Mouse (Mus musculus) left cerebral cortex, adult 11 months (tissue): ENCODE data around the gene Lrrc61.

Experiments used
- DNase-seq: peaks from one replicate; pipeline ENCODE4 v3.0.0; 2022; ENCODE audit warnings: low spot score

Gene Lrrc61

DNA sequence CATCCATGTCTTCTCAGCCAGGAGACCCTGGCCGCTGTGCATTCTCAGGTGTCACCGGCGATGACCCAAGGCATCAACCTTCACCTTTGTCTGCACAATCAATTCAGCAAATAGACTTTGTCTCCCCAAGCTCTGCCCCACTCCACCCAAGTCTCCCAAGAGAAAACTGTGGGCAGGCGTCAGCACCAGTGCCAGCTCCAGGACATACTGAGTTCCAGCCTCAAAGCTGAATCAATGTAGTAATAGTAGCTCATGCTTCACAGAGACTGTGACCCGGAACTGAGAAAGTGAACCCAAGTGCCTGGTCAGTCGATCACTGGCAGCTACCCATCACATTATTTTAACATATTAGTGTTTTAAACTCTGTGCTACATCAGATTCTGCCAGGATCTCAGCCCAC, 6.3 kb upstream of the Lrrc61 start:
- DNase-seq = no peak

DNA sequence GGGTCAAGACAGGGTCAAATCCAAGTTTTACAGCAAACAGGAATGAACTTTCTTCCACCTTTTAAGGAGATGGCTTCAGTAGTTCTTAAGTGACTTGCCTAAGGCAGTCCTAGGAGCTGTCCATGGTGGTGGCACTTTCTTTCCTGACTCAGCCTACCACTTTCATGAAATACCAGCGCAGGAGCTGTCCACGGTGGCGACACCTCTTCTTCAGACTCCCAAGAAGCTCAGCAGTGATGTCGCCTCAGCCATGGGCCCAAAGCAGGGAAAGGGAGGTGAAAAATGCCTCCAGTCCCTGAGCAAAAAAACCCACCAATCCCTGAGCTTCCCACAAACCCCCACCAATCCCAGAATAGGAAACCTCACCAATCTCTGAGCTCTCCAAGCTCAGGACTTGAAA, 1.7 kb upstream of the Lrrc61 start:
- no peak for DNase-seq

DNA sequence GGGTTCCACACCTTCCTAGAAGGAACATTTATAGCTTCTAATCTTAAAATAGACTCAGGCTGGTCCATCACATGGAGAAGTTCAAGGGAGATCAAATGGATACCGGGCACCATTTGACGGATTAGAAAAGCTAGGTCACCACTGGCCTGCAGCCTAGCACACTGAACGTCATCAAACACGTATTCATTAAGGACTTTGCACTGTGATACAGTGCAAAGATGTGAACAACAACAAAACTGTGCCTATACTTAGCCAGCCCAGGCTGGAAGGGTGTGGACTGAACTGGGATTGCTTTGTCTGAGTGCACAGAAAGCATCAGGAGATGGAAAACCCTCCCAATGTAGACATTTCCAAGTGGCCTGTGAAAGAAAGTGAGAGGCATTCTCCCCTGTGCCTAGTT, 777 bp upstream of the Lrrc61 start:
- DNase-seq = no peak

DNA sequence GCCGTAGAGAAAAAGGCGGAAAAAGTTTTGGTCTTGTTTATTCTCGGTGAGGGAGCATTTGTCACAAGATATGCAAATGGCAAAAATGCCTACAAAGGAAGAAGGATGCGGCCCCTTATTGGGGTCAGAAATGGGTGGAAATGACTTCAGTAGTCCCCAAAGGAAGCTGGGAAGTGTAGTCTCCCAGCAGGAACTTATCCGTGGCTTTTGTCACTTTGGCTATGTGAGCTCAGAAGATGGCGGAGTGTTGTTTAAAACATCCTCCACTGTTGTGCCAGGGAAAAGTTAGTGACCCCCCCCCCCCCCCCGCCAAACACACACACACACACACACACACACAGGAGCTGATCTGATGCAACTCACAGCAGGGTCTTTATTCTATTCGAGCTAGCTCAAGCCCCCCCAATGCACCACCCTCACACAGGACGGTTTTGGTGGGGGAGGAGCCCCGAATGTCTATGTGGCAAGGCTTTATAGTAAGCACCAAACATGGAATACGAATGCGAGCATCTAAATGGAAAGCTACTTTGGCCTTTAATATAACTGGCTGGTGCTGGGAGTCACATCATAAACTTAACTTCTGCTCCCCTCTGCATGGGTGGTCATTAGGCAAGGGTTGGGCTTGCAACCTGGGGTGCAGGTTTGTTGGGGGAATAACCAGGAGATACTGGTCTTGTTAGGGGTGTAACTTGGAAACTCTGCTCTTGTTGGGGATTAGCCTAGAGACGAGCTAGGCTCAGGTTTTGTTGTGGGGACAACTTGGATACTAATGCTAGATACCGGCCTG, 701 bp downstream of the Lrrc61 start:
- DNase-seq = peak; percentile 71

DNA sequence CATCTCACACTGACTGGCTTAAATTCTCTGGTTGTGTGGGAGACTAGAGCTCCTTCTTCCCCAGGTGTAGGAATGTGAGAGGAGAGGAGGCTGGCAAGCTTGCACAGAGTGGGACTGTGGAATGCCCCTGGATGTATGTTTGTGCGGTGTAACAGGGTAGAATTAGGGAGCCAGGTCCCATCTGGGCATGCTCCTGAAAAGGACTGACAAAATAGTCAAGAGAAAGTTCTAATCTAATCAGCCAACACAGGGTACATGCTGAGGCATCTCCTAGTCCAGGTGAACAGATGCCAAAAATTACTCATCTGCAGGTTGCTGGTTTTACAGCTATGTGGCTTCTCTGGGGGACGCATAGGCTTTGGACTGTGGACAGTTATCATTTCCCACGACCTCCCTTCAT, 1.4 kb downstream of the Lrrc61 start:
- no peak for DNase-seq

DNA sequence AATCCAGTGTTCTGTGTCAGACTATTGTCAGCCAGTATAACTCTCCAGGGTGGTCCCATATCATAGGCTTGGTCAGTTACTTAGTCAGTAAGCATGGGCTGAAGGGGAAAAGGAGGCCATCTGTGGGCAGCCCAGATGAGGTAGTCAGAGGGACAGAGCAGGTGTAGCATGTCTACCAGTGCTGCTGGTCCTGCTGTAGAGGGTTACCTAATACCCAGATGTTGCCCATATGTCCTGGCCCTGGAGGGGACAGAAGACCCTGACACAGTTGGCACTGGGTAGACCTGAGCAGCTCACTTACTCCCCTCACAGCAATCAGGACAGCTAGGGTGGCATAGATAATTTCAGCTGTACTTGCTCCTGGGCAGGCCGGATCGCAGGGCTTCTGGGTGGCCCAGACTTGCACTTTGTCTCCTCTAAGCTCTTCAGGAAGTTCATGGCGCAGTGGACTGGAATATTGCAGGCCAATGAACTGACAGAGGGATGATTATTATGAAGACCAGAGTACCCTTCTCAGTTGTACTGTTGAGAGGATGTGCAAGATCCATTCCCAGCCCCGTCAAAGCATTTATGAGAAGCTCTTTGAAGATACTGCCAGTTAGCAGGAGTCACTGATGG, 11.2 kb downstream of the Lrrc61 start:
- DNase-seq = no peak

DNA sequence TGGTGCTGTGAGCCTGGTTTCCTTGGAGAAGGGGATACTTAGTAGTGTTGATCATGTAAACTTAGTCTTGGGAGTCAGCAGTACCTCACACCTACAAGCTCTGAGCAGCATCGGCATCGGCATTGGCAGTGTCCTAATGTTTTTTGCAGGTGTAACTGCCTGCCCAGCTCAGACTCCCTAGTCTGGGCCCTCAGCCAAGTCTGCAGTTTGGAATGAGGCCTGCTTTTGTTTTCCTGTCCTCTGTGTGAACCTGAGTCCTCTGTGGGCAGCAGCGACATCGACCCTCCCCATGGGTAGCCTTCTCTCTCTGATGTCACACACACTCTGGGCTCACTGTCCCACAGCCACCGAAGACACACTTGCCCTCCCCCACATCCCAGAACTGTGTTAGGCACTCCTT, 11.7 kb downstream of the Lrrc61 start:
- DNase-seq = no peak

DNA sequence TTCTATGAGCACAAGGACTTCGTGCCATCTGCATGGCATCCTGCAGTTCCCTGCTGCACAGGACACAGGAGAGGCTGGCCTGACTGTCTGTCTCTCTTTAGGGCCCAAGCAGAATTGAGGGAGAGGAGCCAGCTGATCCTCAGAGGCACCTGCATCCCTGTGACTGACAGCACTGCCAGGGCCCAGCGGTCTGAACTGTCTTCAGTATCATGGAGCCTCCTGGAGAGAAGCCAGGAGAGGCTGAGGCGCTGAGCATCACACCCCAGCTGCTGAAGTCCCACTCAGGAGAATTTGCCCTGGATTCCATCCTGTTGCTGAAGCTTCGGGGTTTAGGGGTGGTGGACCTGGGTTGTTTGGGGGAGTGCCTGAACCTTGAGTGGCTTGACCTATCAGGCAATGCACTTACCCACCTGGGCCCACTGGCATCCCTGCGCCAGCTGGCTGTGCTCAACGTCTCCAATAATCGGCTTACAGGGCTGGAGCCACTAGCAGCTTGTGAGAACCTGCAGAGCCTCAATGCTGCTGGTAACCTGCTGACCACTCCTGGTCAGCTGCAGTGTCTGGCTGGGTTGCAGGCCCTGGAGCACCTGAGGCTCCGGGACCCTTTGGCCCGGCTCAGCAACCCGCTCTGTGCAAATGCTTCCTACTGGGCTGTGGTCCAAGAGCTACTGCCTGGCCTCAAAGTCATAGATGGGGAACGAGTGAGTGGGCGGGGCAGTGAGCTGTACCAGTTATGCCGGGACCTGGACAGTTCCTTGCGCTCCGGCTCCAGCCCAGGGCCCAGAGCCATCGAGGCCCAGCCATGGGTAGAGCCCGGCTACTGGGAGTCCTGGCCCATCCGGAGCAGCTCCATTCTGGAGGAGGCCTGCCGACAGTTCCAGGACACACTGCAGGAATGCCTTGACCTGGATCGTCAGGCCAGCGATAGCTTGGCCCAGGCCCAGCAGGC, 13.7 kb downstream of the Lrrc61 start:
- DNase-seq = no peak

DNA sequence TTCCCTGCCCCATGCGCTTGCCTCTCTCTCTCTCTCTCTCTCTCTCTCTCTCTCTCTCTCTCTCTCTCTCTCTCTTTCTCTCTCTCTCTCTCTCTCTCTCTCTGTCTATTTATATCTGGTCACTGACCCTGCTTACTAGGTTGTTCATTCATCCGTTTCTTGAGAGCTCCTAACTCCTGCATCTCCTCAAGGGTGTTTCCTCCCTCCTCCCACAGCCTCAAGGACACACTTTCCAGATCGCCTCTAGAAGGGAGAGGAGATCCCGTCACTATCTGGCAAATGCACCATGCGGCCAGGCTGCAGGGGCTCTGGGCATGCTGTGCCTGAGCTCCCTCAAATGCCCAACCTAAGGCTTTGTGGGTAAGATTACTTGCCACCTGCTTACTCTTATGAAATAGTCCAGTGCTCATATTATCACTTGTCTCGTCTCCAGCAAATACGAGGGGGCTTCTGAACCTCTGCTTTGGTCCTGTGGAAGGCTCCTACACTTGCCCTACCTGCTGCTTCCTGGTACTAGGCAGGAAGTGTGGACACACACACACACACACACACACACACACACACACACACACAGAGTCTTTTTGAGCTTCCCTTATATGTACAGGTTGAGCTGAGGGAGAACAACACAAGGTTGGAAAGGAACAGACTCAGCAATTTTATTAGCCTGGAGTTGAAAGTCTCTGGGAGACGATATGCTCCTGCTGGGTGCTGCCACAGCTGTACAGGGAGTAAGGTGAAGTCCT, 14.6 kb downstream of the Lrrc61 start:
- no peak for DNase-seq

DNA sequence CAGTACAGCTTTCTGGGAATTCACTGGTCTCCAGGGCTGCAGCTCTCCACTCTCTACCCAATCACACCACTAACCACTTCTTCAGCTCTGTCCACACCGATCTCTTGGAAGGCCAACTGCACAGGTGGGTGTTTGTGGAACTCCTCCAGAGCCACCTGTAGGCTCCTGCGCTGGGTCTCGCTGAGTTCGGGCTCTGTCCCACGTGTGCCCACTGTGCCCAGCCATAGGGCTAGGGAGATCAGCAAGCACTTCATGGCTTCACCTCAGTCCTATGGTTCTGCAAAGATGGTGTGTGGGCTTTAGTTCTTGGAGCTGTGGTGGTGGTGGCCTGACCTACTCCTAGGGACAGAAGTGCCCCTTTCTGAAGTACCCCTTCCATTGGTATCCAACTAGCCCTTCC, 17.4 kb downstream of the Lrrc61 start:
- DNase-seq = no peak

DNA sequence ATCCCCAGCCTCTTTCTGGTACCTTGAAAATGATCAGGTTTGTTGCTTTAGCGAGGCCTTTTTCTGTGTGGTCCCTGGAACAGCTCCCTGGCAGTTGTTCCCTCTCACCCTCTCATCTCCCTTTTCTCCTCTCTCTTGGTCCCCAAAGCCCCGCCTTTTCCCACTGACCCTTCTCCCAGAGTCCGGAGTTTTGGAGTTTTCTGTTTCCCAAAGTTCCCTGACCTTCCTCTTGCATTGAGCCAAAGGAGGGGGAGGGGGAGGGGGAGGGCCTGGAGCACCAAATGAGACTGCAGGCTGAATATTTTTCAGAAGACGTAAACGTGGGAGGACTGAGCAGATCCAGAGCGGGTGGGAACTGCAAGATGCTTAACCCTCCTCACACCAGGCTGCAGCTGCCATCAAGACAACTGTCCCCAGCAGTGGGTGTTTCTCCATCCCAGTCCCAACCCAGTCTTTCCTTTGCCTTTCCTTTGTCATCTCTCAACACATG, 18.0 kb downstream of the Lrrc61 start, which contains the start of gene Rarres2:
TSS of gene Rarres2 (minus strand) at position 218 of the 490 bp plus-strand sequence.
- no peak for DNase-seq

DNA sequence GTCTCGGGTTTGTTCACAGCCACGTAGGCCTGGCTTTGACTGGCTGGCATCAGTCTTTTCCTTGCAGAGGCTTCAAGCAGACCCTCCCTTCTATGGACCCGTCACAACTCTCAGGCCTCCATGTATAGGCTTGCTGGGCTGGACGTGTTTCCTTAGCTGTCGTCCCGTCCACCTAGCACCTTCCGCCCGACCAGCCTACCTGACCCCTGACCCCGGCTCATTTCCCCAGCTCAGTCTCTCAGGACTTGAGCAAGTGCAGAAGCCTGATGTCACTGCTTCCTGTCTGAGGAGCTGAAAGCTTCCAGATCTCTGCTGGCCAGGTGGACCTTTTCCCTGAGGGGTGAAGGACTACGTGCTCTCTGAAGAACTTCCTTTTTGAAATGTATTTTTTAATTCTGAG, 18.7 kb downstream of the Lrrc61 start:
- no peak for DNase-seq

DNA sequence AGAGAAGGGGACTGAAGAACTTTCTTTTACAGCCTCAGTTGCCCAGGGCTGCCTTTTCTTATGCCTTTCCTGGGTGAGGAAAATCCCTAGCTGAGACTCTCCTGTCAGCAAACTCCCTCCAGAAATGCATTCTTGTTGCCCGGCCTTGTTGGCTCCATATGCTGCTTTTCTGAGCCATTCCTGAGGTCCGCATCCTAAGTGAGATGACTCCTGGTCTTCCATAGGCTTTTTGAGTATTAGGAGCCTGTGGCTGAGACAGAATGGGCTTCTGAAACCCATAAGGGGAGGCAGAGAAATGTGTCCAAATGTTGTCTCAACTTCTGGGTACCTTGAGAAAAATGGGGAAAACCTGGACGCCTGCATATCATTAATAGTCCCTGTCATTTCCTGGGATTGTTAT, 19.4 kb downstream of the Lrrc61 start:
- no peak for DNase-seq

DNA sequence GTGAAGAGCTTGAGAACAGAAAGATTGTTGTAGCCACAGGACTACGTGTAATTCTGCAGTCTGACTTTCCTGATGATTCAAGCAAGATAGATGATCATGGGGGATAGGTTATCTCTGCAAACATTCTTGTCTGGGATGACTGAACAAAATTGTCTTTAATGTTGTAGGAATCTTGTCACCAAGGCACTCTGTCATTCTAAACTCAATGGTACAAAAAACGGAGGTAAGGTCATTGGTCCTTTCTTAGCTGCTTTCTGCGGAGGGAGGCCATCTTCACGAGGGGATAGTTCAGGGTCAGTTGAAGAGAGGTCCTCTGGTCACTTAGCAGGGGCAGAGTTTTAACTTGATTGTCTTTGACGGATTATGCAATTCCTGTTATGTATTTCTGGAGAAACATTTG, 24.1 kb downstream of the Lrrc61 start:
- no peak for DNase-seq

DNA sequence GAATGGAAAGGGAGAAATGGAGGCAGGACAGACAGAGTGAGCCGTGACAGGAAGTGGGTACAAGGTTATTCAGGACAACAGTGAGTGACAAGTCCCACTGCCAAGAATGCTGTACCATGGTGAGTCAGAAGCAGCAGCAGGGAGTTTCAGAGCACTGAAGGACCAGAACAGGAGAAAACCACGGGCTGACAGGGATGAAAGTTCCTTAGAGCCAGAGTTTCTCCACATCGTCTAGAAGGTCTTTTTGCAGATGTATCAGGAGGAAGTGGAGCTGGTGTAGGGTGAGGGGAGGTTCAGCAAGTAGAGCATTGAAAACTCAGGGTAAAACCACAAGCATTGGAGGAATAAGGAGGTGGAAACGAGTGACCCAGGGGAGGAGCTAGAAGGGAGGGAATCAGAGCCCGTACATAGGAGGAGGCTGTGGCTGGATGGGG, 24.6 kb downstream of the Lrrc61 start:
- DNase-seq = no peak

DNA sequence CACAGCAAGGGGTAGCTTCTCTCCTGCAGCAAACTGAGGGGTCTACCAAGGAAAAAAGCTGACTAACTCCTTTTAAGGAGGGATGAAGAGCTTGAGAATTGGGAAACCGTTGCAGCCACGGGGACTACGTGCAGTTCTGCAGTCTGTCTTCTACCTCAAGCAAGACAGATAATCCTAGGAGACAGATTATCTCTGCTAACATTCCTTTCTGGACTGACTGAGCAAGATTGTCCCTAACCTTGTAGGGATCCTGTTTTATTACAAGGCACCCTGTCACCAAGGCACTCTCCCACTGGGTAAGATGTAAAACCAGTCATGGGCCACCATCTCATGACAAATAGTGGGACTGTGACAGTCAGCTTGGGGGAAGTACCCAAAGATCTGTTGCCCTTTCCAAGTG, 26.7 kb downstream of the Lrrc61 start:
- no peak for DNase-seq

DNA sequence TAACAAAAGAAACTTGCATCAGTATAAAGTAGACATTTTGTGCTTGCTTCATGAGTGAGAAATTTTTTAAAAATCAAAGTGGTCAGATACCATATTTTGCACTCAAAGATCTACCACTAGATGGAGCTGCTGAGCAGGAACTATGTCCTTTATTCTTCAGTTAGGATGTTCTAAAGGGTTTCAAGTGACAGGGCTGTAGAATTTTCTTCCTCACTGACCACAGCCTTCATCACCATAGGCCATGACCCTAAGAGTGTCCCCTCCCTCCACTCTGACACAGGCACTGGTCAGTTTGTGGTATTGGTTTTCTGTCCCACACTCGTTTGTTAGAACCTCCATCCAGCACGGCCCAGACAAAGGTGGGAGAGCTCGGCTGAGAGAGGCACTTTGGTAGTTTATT, 27.4 kb downstream of the Lrrc61 start:
- DNase-seq = no peak

DNA sequence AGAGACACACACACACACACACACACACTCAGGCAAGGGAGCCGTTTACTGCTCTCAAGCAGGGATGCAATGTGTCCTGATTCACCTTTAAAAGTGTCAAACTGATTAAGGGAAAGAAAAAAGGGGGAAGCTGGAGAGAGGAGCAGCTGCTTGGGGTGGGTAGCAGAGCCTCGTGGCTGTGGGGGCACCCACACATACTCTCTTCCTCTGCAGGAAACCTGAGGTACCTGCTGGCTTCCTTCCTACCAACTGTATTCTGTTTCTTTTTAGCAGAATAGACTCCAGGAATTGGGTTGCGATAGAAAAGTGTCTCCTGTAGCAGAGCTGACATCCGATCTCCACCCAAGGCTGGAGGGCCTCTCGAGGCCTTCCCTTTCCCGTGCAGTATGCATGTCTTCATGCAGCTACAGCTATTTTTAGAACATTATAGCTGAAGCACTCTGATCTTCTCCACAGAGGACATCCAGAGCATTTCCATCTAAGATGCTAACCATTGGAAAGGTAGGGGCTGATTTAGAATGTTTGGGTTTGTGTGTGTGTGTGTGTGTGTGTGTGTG, 34.7 kb downstream of the Lrrc61 start, which contains the start of gene Gm45021:
TSS of gene Gm45021 (plus strand) at position 417 of the 557 bp plus-strand sequence.
- no peak for DNase-seq

DNA sequence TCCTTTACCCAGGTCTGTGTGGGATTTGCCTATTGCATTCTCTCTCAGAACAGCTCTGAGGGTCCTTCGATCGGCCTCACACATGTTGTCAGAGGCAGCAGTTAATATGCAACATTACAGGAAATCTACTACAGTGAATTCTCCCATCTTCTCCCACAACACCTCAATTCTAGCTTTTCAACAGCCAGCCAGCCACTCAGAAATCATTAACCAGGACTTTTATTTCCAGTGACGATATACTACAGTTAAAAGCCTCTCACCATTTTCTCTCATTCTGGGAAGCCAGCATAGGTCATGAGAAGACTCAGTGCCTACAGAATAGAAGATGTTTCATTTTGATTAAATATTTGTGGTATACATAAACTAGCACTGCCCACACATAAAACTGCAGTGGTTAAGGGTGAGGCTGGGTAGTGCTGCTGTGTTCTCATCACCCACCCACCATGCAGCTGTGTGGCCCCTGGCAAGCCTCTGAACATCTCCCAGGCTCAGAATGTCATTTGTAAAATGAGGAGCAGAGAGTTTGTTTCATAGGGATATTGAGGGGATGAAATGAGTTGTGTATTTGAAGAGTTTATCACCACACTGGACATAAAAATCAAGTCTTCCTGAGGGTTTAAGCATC, 36.7 kb downstream of the Lrrc61 start:
- no peak for DNase-seq

DNA sequence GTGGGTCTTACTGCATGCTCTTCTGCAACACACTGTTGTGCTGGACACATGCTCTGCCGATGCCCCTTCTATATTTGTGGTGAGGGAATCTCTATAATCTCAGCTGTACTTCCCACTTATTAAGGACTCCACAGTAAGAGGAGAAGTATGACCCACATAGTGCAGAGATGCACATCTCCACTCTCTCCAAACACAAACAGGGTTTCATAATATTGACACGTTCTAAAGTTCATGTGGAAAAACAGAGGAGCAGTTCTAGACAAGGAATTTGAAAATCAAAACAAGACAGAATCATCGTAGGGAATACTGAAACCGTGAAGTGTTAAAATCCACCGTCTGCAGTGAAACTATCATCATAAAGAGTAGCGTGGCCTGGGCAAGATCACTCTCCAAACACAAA, 37.3 kb downstream of the Lrrc61 start:
- no peak for DNase-seq
